Mouse (Mus musculus) mouse embryonic stem cell (cell line): ENCODE results near the gene Polr2b.

ENCODE experiments used
- in situ Hi-C, 2 experiments: fragments of 300-500 bp; cut with MboI; formaldehyde crosslinking; loops; 1 replicate in 1 of 2; 3 replicates in 1 of 2; pipeline ENCODE4 v1.14.3; 2019 to 2020; ENCODE audit warnings: low sequenced_read_pairs in 2 of 2, low pct_unique_long_range_greater_than_20kb in 1 of 2, mixed read lengths in 1 of 2; ENCODE audit not compliant: unreplicated experiment in 1 of 2

Gene Polr2b

GRCm38 (mm10) chr5:77289686-77290085 is 20.3 kb upstream of the Polr2b start:
- in situ Hi-C loops = no loop called here

DNA sequence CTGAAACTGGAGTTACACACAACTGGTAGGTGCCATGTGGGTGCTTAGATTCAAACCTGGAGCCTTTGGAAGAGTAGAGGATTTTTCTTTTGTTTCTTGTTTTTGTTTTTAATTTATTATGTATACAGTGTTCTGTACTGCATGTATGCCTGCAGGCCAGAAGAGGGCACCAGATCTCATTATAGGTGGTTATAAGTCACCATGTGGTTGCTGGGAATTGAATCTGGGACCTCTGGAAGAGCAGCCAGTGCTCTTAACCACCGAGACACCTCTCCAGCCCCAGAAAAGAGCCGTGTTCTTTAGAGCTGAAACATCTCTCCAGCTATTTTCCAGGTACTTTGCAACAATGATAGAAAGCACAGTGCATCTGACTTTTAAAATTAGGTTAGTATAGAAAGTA is 19.3 kb upstream of the Polr2b start:
- in situ Hi-C loops = no loop called here

- in situ Hi-C loops = no loop called here
Observed at GRCm38 (mm10) chr5:77292803-77293522, 17.0 kb upstream of the Polr2b start.

DNA sequence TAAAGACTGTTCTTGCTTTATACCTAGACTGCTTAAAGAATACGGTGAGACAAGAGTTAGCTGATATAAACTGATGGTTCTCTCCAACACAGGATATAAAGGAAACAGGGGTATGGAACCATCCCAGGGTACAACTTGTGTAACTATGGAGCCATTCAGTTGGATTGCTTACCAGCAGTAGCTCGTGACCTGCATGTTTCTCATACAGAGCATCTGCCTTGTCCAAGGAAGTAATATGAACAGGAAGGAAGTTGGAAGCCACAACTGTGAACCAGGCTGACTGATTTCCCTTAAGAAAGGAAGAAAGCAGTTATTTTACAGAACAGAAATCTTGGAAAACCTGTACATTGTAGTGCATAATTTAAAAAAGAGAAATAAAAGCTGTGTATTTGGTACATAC is 10.5 kb upstream of the Polr2b start:
- in situ Hi-C loops = no loop called here

- in situ Hi-C loops = no loop called here
Observed at GRCm38 (mm10) chr5:77301296-77301903, 8.5 kb upstream of the Polr2b start.

DNA sequence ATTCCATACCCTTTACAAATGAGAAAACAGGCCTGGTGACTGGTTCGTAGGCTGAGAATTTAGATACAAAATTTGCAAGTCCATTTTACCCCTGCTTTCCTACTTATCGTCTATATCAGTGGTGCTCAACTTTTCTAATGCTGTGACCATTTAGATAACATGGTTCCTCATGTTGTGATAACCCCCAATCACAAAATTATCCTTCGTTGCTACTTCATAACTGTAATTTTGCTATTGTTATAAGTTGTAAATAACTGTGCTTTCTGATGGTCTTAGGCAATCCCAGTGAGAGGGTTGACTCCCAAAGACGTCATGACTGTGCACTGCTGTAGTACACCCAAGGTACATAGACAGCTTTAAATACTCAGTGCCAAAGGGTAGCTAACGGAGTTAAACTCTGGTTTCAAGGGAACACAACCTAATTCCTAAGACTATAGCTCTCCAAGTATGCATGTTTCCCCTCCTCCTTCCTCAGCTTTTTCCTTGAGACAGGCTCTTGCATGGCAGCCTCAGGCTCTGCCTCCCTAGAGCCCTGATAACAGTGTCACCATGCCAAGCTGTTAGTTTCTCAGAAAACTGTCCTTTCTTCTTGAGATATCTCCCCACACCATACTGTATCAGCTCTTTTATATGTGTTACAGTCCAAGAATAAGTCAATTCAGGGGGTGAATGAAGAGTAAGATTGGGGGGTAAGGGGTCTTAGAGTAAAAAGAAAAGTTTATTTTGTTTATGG is 2.0 kb upstream of the Polr2b start:
- in situ Hi-C loops = no loop called here

DNA sequence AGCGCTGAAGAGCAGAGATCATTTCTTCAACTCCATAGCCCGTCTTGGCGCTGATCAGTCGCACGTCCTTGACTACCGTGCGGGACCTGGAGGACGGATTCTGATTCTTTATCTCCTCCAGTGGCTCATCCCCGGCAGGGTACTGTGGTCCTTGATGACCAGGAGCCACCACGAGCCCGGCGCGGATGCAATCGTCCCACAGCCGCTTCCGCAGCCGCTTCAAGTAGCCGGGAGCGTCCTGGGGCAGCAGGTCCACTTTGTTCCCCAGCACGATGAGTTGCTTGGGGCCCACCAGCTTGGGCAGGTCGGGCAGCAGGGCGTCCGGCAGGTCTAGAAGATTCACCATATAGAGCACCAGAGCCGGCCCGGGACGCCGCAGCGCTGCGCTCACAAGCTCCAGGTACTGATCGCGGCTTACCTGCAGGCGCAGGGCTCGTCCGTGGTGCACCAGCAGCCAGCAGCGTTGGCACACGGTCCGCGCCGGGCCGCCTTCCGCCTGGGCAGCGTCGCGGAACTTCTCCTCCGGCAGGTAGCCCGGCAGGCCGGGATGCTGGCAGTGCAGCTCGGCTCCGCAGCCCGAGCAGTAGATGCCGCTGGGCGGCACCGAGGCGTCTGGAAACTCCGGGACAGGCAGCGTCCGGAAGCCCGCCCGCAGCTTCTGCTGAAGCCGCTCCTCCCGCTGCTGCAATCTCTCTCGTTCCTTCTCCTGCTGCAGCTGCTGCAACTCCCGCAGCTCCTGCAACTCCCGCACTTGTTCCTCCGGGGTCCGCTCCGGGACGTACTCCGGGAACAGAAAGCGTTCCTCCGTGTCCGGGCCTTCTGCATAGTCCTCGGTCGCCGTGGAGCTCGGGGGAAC is 668 bp upstream of the Polr2b start:
- in situ Hi-C loops = no loop called here

GRCm38 (mm10) chr5:77314206-77314605 is 4.3 kb downstream of the Polr2b start:
- in situ Hi-C loops = no loop called here

DNA sequence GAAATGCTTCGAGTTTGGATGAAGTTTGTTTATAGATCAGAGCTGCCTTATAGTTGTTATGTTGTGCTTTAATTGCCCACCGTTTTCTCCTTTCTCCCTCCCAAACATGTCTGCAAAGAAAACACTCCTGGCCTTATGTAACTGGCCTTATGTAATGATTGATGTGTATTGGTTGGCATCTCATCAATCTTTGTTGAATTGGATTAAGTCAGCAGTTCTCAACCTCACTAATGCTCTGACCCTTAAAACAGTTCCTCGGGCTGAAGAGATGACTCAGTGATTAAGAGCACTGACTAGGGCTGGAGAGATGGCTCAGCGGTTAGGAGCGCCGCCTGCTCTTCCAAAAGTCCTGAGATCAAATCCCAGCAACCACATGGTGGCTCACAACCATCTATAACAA is 5.0 kb downstream of the Polr2b start:
- in situ Hi-C loops = no loop called here

DNA sequence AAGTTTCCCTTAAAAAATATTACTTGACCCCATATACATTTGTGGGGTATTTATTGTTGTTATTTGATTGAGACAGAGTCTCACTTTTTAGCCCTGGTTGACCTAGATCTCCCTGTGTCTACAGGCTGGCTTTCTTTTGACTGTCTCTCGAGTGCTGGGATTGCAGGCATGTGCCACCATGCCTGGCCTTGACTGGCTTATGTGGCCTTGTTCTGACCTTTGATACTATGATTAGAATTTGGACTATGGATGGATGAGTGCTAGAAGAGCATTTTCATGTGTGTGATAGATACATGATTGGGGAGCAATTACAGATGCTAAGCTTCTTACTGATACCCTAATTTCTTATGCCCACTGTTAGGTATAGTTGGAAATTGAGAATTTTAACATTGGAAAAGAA is 15.0 kb downstream of the Polr2b start:
- in situ Hi-C loops = loop anchor here in 1 of 2 experiments (25.0 kb wide), 1 partner anchor 338 kb away; no protein-coding TSS in a partner anchor

- in situ Hi-C loops = loop anchor here in 1 of 2 experiments (25.0 kb wide), 1 partner anchor 343 kb away; no protein-coding TSS in a partner anchor
Observed at GRCm38 (mm10) chr5:77330154-77330553, 20.2 kb downstream of the Polr2b start.

DNA sequence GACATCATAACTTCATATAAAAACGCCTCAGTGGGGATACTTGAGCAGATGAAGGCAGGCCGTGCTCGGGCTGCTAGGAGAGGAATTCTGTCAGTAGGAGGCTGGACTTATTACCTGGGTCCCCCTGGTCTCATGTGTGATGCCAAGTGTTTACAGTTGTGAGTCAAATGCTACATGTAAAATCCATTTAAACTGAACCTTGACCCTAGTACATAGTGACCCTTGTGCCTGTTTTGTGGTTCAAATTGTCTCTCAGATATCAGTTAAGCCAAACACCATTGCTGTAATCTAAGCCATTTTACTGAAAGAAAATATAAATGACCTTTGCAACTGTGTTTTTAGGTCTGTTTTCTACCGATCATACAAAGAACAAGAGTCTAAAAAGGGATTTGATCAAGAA is 30.1 kb downstream of the Polr2b start:
- in situ Hi-C loops = loop anchor here in 1 of 2 experiments (25.0 kb wide), 1 partner anchor 353 kb away; no protein-coding TSS in a partner anchor

DNA sequence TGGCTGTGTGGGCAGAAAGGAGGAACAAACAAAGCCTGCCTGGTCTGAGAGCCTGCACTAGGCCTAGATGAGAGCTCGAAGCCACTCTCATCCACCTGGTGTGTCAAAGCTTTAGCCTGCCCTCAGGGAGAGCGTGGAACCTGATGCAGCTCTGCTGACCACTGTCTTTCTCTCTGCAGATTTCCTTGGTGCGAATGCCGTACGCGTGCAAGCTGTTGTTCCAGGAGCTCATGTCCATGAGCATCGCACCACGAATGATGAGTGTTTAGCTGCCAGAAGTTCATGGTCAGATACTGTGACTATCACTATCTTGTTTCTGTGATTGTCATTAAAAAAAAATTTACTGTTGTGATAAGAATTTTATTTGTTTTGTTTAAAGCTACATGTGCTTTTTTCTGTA is 39.0 kb downstream of the Polr2b start:
- in situ Hi-C loops = loop anchor here in 1 of 2 experiments (25.0 kb wide), 1 partner anchor 362 kb away; no protein-coding TSS in a partner anchor

GRCm38 (mm10) chr5:77349971-77350658 is 40.2 kb downstream of the Polr2b start:
- in situ Hi-C loops = loop anchor here (5.0 to 25.0 kb wide), 4 partner anchors 55 to 363 kb away; partner anchors contain the start of gene Igfbp7 (in 1 of the 2)

- in situ Hi-C loops = loop anchor here (5.0 to 10.0 kb wide), 3 partner anchors 53 to 111 kb away; partner anchors contain the start of gene Igfbp7 (in 1 of the 2)
Observed at GRCm38 (mm10) chr5:77351691-77352090, 41.7 kb downstream of the Polr2b start.

DNA sequence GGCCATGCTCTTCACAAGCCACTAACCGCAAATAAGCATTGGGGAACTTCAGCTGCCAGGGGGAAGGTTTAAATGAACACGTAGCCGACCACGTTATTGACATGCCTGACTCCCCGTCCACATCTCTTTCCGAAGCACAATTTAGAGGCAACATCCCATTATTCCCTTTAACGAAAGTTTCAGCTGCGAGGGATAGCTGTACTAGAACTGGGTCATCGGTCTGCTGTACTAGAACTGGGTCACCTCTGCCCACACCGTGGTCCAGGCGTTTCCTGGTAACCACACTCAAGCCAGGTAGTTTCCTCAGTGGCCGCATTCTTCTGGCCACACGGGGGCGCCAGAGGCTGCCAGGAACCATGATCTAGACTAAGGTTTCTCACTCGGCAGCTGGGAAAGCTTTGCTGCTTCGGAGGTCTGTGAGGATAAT is 44.4 kb downstream of the Polr2b start:
- in situ Hi-C loops = loop anchor here (5.0 to 10.0 kb wide), 3 partner anchors 50 to 108 kb away; partner anchors contain the start of gene Igfbp7 (in 1 of the 2)
